Mouse (Mus musculus) heart, embryonic 12.5 days (tissue): ENCODE measurements around the gene Hdgf. TPM values are rescaled to one million over a fixed set of nuclear protein-coding genes. Genes with fewer than 3 reads are reported as not detected.

Experiments used
- ATAC-seq: fragments of 200-750 bp; cut with Nextera tagmentation; 2 replicates; pipeline ENCODE4 v1.8.0; 2017; ENCODE audit warnings: moderate TSS enrichment, moderate library complexity; ENCODE audit not compliant: insufficient number of reproducible peaks, low FRiP score
- H3K27ac ChIP-seq: fragments of 300-500 bp; sonication (generic); 2 replicates; pipeline ENCODE4 v1.5.1; 2016; ENCODE audit warnings: mild to moderate bottlenecking, moderate library complexity; ENCODE audit not compliant: poor library complexity, severe bottlenecking
- H3K27me3 ChIP-seq: fragments of 300-500 bp; sonication (generic); replicated peaks from 2 replicates; pipeline ENCODE4 v1.6.1; 2016; ENCODE audit warnings: mild to moderate bottlenecking, moderate library complexity
- H3K36me3 ChIP-seq: fragments of 300-500 bp; sonication (generic); 2 replicates; pipeline ENCODE4 v1.6.1; 2016; ENCODE audit warnings: mild to moderate bottlenecking, moderate library complexity
- H3K4me1 ChIP-seq: fragments of 300-500 bp; sonication (generic); replicated peaks from 2 replicates; pipeline ENCODE4 v1.6.1; 2016; ENCODE audit warnings: mild to moderate bottlenecking
- H3K4me2 ChIP-seq: fragments of 300-500 bp; sonication (generic); 2 replicates; pipeline ENCODE4 v1.6.1; 2016; ENCODE audit warnings: mild to moderate bottlenecking, moderate library complexity
- H3K4me3 ChIP-seq: fragments of 300-500 bp; sonication (generic); 2 replicates; pipeline ENCODE4 v1.5.1; 2016; ENCODE audit warnings: mild to moderate bottlenecking
- H3K9ac ChIP-seq: fragments of 300-500 bp; sonication (generic); 2 replicates; pipeline ENCODE4 v1.6.1; 2016; ENCODE audit warnings: mild to moderate bottlenecking, moderate library complexity
- H3K9me3 ChIP-seq: fragments of 300-500 bp; sonication (generic); replicated peaks from 2 replicates; pipeline ENCODE4 v1.6.1; 2016; ENCODE audit warnings: mild to moderate bottlenecking, moderate library complexity
- WGBS: fragments of 180-500 bp; shearing (Covaris S2); methylation state at CpG from one replicate; pipeline ENCODE4 v1.1.7; 2016; 5-methylcytosine and 5-hydroxymethylcytosine counted together
- polyA plus RNA-seq: library from polyadenylated mRNA; unstranded; fragments of >200 nt; fragmentation: Nextera tagmentation; extraction: Ambion mirVana; gene quantifications from 2 replicates; pipeline ENCODE4 v1.2.1, GENCODE M21; 2016

The Hdgf gene
- polyA plus RNA-seq, 1 experiment from 2014 or later = 177 TPM

DNA sequence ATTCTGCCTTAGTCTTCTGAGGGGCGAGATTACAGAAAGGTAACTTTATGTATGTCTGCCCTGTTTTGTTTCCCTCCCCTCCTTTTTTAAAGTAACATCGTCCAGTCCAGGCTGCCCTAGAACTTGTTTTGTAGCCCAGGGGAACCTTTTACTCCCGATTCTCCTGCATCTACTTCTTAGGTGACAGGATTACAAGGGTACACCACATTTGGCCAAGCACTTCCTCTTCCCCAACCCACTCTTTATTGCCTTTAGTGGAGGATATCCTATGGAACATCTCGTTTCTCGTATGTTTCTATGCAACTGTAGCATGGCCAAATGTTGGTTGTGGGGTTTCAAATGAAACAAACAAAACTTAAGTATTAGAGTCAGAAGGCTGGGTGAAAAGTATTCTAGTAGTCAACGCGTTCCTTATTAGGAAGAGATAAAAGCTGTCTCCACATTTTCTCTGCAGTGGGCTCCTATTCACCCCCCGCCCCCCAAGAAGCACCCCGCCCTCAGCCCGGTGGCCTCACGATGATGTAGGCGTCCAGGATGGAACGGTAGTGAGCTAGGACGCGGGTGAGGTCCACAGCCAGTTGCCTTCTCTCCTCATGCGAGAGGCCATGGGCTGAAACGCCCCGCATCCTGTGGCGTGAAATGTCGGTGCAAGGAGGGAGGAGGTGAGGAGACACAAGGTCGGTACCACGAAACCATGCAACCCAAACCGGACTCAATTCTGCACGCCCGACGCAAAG, 23.4 kb downstream of the Hdgf start:
- Histone ChIP-seq H3K4me3 (peak overlapping the region; percentile 86), H3K4me1 (peaks cover 23% of the 10 kb centered on the region), H3K27ac (peak overlapping the region; percentile 52), H3K27me3 (no peaks in the 10 kb centered on the region), H3K4me2 (peak overlapping the region; percentile 82), H3K36me3 (peaks cover 56% of the 10 kb centered on the region), H3K9ac (peak overlapping the region; percentile 87), H3K9me3 (no peaks in the 10 kb centered on the region)
- 5% methylated on average over 26 of the region's 26 CpGs for WGBS
- peak; percentile 31 for ATAC-seq

DNA sequence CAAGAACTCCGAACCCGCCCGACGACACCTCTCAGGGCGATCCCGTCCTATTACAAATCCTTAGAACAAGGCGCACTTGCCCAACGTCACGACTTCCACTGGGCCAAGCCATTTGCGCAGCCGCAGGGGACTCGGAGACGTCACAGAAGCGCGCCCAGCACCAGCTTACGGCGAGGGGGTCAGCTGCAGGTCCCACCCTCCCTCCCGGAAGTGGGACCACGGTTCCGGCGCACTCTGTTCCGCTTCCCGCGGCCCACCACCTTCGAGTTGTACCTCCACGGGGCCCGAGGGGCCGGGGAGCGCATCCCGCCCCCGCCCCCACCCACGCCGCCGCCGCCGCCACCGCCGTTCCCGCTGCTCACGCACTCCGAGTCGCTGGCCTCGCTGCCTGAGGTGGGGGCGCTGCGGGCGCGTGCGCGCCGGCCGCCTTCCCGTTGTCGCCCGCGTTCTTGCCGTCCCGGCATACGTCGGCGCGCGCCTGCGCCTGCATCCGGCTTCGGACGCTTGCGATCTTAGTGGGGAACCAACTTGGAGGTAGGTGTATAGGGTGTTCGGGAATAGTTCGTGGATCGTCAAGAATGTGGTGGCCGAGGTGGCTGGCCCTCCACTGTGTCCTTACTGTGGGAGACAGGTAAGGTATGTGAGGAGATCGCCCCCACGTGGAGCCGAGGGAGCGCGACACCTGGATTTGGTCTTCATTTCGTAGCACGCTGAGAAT, 24.1 kb downstream of the Hdgf start, which contains the start of the genes Isg20l2 and Rrnad1:
TSS of gene Isg20l2 (plus strand) at position 237 of the 718 bp plus-strand sequence.
TSS of gene Rrnad1 (minus strand) at position 640 of the 718 bp plus-strand sequence.
- peaks cover 55% of the 10 kb centered on the region for H3K36me3 ChIP-seq
- under 1% methylated on average over 76 of the region's 78 CpGs for WGBS
- H3K4me3 ChIP-seq = peak within 1 kb of the TSS; percentile 86
- H3K27ac ChIP-seq = peak within 1 kb of the TSS; percentile 73
- H3K9ac ChIP-seq = peak within 1 kb of the TSS; percentile 87
- H3K4me1 ChIP-seq = peaks cover 25% of the 10 kb centered on the region
- H3K9me3 ChIP-seq = no peaks in the 10 kb centered on the region
- H3K27me3 ChIP-seq = no peaks in the 10 kb centered on the region
- H3K4me2 ChIP-seq = peak within 1 kb of the TSS; percentile 82
- peak; percentile 97 for ATAC-seq

DNA sequence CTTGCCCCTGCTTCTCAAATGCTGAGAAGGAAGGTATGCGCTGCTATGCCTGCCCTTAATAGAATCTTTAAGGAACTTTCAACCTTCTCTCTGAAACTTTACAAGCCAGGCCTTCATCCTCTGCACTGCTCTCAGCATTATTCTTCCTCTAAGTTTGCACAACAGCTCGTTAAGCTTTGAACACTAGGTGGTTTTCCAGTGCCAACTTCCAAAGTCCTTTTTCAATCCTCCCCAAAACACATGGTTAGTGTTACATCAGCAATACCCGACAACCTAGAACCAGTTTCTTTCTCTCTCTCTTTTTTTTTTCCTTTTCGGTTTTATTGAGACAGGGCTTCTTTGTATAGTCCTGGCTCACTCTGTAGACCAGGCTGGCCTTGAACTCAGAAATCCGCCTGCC, 27.9 kb downstream of the Hdgf start:
- Histone ChIP-seq H3K9ac (no peak overlapping the region), H3K27ac (no peak overlapping the region), H3K4me1 (peaks cover 28% of the 10 kb centered on the region), H3K9me3 (no peaks in the 10 kb centered on the region), H3K4me2 (no peak overlapping the region), H3K27me3 (no peaks in the 10 kb centered on the region), H3K36me3 (peaks cover 62% of the 10 kb centered on the region), H3K4me3 (no peak overlapping the region)
- ATAC-seq = no peak
- WGBS = 84% methylated on average over 5 of the region's 5 CpGs

- H3K4me1 ChIP-seq = peaks cover 24% of the 10 kb centered on the region
- no peak overlapping the region for H3K4me2 ChIP-seq
- WGBS = 65% methylated on average over 4 of the region's 4 CpGs
- no peak overlapping the region for H3K9ac ChIP-seq
- no peak overlapping the region for H3K4me3 ChIP-seq
- H3K9me3 ChIP-seq = no peaks in the 10 kb centered on the region
- H3K27ac ChIP-seq = no peak overlapping the region
- no peak for ATAC-seq
- H3K36me3 ChIP-seq = peaks cover 66% of the 10 kb centered on the region
- H3K27me3 ChIP-seq = no peaks in the 10 kb centered on the region
Observed at GRCm38 (mm10) chr3:87934501-87934900, 28.4 kb downstream of the Hdgf start.

- Histone ChIP-seq H3K36me3 (peaks cover 73% of the 10 kb centered on the region), H3K4me3 (no peak overlapping the region), H3K4me2 (no peak overlapping the region), H3K9ac (no peak overlapping the region), H3K27me3 (no peaks in the 10 kb centered on the region), H3K4me1 (peaks cover 24% of the 10 kb centered on the region), H3K9me3 (no peaks in the 10 kb centered on the region), H3K27ac (no peak overlapping the region)
- ATAC-seq = no peak
- WGBS = 86% methylated on average over 4 of the region's 4 CpGs
Observed at GRCm38 (mm10) chr3:87935201-87935600, 29.1 kb downstream of the Hdgf start.

DNA sequence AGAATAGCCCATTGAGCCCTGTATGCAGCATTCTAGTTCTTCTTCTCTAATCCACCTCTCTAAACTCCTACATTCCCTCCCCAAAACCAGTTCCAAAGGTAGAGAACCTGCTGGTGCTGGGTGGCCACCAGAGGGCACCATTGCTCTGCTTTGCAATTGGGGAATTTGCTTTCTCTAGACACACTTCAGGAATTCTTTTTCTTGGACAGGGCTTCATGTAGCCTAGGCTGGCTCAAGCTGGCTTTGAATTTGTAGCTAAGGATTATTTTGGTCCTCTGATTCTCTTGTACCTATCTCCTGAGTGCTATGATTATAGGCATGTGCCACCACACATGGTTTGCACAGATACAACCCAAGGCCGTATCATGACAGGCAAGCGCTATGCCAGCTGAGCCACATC, 29.7 kb downstream of the Hdgf start:
- no peaks in the 10 kb centered on the region for H3K27me3 ChIP-seq
- H3K4me1 ChIP-seq = peaks cover 23% of the 10 kb centered on the region
- WGBS = 97% methylated on average over 2 of the region's 2 CpGs
- no peak overlapping the region for H3K27ac ChIP-seq
- H3K4me2 ChIP-seq = no peak overlapping the region
- no peak overlapping the region for H3K9ac ChIP-seq
- peaks cover 77% of the 10 kb centered on the region for H3K36me3 ChIP-seq
- ATAC-seq = no peak
- no peak overlapping the region for H3K4me3 ChIP-seq
- no peaks in the 10 kb centered on the region for H3K9me3 ChIP-seq

DNA sequence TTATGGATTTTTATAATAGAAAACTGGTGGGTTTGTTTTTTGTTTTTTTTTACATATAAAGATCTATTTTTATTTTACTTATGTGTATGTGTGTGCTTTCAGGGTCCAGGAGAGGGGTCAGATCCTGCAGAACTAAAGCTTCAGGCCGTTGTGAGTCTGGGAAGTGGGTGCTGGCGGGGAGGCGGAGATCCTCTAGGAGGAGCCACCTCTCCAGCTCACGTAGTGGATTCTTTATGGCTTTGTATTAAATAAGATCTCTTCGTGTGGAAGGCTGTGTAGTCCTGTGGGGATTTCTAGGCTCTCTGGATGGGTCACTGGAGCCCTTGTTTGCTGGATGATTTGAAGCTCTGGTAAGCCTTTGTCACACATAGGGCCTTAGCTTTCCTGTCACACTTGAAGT, 34.5 kb downstream of the Hdgf start:
- H3K4me1 ChIP-seq = peaks cover 20% of the 10 kb centered on the region
- no peak overlapping the region for H3K4me2 ChIP-seq
- peaks cover 68% of the 10 kb centered on the region for H3K36me3 ChIP-seq
- H3K9me3 ChIP-seq = no peaks in the 10 kb centered on the region
- peaks cover 7% of the 10 kb centered on the region for H3K27me3 ChIP-seq
- no peak overlapping the region for H3K27ac ChIP-seq
- no peak overlapping the region for H3K9ac ChIP-seq
- 81% methylated on average over 5 of the region's 5 CpGs for WGBS
- ATAC-seq = no peak
- H3K4me3 ChIP-seq = no peak overlapping the region

- H3K4me2 ChIP-seq = no peak overlapping the region
- H3K4me3 ChIP-seq = no peak overlapping the region
- no peak overlapping the region for H3K9ac ChIP-seq
- ATAC-seq = no peak
- WGBS = 91% methylated on average over 2 of the region's 2 CpGs
- H3K36me3 ChIP-seq = peaks cover 53% of the 10 kb centered on the region
- H3K9me3 ChIP-seq = no peaks in the 10 kb centered on the region
- H3K27me3 ChIP-seq = peaks cover 26% of the 10 kb centered on the region
- H3K27ac ChIP-seq = no peak overlapping the region
- peaks cover 32% of the 10 kb centered on the region for H3K4me1 ChIP-seq
Observed at GRCm38 (mm10) chr3:87942471-87942870, 36.4 kb downstream of the Hdgf start.

- peaks cover 37% of the 10 kb centered on the region for H3K27me3 ChIP-seq
- H3K27ac ChIP-seq = no peak overlapping the region
- H3K4me2 ChIP-seq = no peak overlapping the region
- 70% methylated on average over 7 of the region's 7 CpGs for WGBS
- peaks cover 42% of the 10 kb centered on the region for H3K36me3 ChIP-seq
- no peak overlapping the region for H3K9ac ChIP-seq
- H3K4me1 ChIP-seq = peaks cover 43% of the 10 kb centered on the region
- no peak for ATAC-seq
- no peak overlapping the region for H3K4me3 ChIP-seq
- no peaks in the 10 kb centered on the region for H3K9me3 ChIP-seq
Observed at GRCm38 (mm10) chr3:87943586-87943985, 37.5 kb downstream of the Hdgf start.

- 27% methylated on average over 4 of the region's 4 CpGs for WGBS
- peak; percentile 81 for ATAC-seq
- peaks cover 55% of the 10 kb centered on the region for H3K4me1 ChIP-seq
Observed at GRCm38 (mm10) chr3:87944838-87945600, 38.9 kb downstream of the Hdgf start.

More at GRCm38 (mm10) chr3:87944838-87945600, 38.9 kb downstream of the Hdgf start:
- peak overlapping the region; percentile 4; the same call in 1 of the 2 replicates for H3K4me2 ChIP-seq
- peak overlapping the region; percentile 39; the same call in 1 of the 2 replicates for H3K27ac ChIP-seq
- H3K9ac ChIP-seq = no peak overlapping the region
- H3K9me3 ChIP-seq = no peaks in the 10 kb centered on the region
- H3K27me3 ChIP-seq = peaks cover 51% of the 10 kb centered on the region
- H3K4me3 ChIP-seq = no peak overlapping the region
- H3K36me3 ChIP-seq = peaks cover 27% of the 10 kb centered on the region
